In genomic region chr4:72329026-72329390, GRCm38 (mm10) we compare ENCODE assay signal across 17 mouse cellular contexts.
"Had no signal": no experiment of that assay in that cellular context is flagged by ENCODE, and none has a peak within 500 bp of the region (broad histone marks: within the 10 kb centered on the region; RNA-seq: fewer than 3 reads in every experiment).

No protein-coding gene starts in this region.

- H3K9me3 ChIP-seq: lung, embryonic 15.5 days; midbrain, embryonic 13.5 days; midbrain, embryonic 15.5 days; neural tube, embryonic 12.5 days; stomach, embryonic 15.5 days had no signal

- H3K4me1 ChIP-seq: lung, embryonic 15.5 days; megakaryocyte, embryonic 14.5 days; midbrain, embryonic 13.5 days; midbrain, embryonic 15.5 days; neural tube, embryonic 12.5 days; stomach, embryonic 15.5 days had no signal

- H3K9ac ChIP-seq: lung, embryonic 15.5 days; midbrain, embryonic 13.5 days; midbrain, embryonic 15.5 days; neural tube, embryonic 12.5 days; stomach, embryonic 15.5 days had no signal

- H3K4me2 ChIP-seq: lung, embryonic 15.5 days; midbrain, embryonic 11.5 days; midbrain, embryonic 13.5 days; midbrain, embryonic 15.5 days; neural tube, embryonic 12.5 days; stomach, embryonic 15.5 days had no signal

- H3K27me3 ChIP-seq: lung, embryonic 15.5 days; megakaryocyte, embryonic 14.5 days; midbrain, embryonic 13.5 days; midbrain, embryonic 15.5 days; neural tube, embryonic 12.5 days; stomach, embryonic 15.5 days had no signal

- H3K36me3 ChIP-seq: lung, embryonic 15.5 days; midbrain, embryonic 13.5 days; midbrain, embryonic 15.5 days; neural tube, embryonic 12.5 days; stomach, embryonic 15.5 days had no signal

- ATAC-seq: lung, postnatal 0 days; midbrain, embryonic 15.5 days had no signal

- DNase-seq: lung, adult 2 months; lung, postnatal 14 days; lung, postnatal 36 days; right cerebral cortex, postnatal 14 days; thymus, adult 18-20 months; thymus, postnatal 14 days; thymus, postnatal 36 days had no signal

- H3K4me3 ChIP-seq: lung, embryonic 15.5 days; megakaryocyte, embryonic 14.5 days; midbrain, embryonic 13.5 days; midbrain, embryonic 15.5 days; neural tube, embryonic 12.5 days; stomach, embryonic 15.5 days had no signal

- H3K27ac ChIP-seq: lung, embryonic 15.5 days; macrophage; midbrain, embryonic 13.5 days; midbrain, embryonic 15.5 days; neural tube, embryonic 12.5 days; stomach, embryonic 15.5 days; stomach, postnatal 0 days had no signal
